Mouse (Mus musculus) limb, embryonic 13.5 days (tissue): Measurements from ENCODE around the gene Nfia. TPM values are rescaled to one million over a fixed set of nuclear protein-coding genes. Genes with fewer than 3 reads are reported as not detected.
A peak's percentile ranks its signal among the peaks of the same experiment; 100 is the strongest.

ENCODE experiments used
- ATAC-seq: fragments of 200-750 bp; cut with Nextera tagmentation; 2 replicates; pipeline ENCODE4 v1.8.0; 2017; ENCODE audit warnings: low read depth, moderate number of reproducible peaks, moderate TSS enrichment; ENCODE audit not compliant: low FRiP score
- H3K27ac ChIP-seq: fragments of 300-500 bp; sonication (generic); 2 replicates; pipeline ENCODE4 v1.5.1; 2015; ENCODE audit warnings: inconsistent platforms, mild to moderate bottlenecking, moderate library complexity
- H3K27me3 ChIP-seq: fragments of 300-500 bp; sonication (generic); 2 replicates; pipeline ENCODE4 v1.6.1; 2015; ENCODE audit warnings: mild to moderate bottlenecking, inconsistent platforms
- H3K36me3 ChIP-seq: fragments of 300-500 bp; sonication (generic); 2 replicates; pipeline ENCODE4 v1.6.1; 2015; ENCODE audit warnings: inconsistent platforms, mild to moderate bottlenecking, moderate library complexity
- H3K4me1 ChIP-seq: fragments of 300-500 bp; sonication (generic); 2 replicates; pipeline ENCODE4 v1.6.1; 2015; ENCODE audit warnings: inconsistent platforms
- H3K4me2 ChIP-seq: fragments of 300-500 bp; sonication (generic); replicated peaks from 2 replicates; pipeline ENCODE4 v1.6.1; 2015; ENCODE audit warnings: inconsistent platforms, mild to moderate bottlenecking, moderate library complexity
- H3K4me3 ChIP-seq: fragments of 300-500 bp; sonication (generic); 2 replicates; pipeline ENCODE4 v1.5.1; 2015; ENCODE audit warnings: moderate library complexity, mild to moderate bottlenecking, inconsistent platforms
- H3K9ac ChIP-seq: fragments of 300-500 bp; sonication (generic); 2 replicates; pipeline ENCODE4 v1.6.1; 2015; ENCODE audit warnings: mild to moderate bottlenecking, inconsistent platforms
- H3K9me3 ChIP-seq: fragments of 300-500 bp; sonication (generic); 2 replicates; pipeline ENCODE4 v1.6.1; 2016; ENCODE audit warnings: inconsistent platforms
- WGBS: fragments of 180-500 bp; shearing (Covaris S2); methylation state at CpG from one replicate; pipeline ENCODE4 v1.1.7; 2015; 5-methylcytosine and 5-hydroxymethylcytosine counted together
- polyA plus RNA-seq: library from polyadenylated mRNA; unstranded; fragments of >200 nt; fragmentation: Nextera tagmentation; extraction: Ambion mirVana; gene quantifications from 2 replicates; pipeline ENCODE4 v1.2.1, GENCODE M21; 2015

Gene Nfia
- polyA plus RNA-seq, 1 experiment from 2014 or later, result 88.3 TPM

- Histone ChIP-seq H3K9me3 (no peaks in the 10 kb centered on the region), H3K27ac (no peak overlapping the region), H3K9ac (no peak overlapping the region), H3K27me3 (no peaks in the 10 kb centered on the region), H3K4me3 (no peak overlapping the region), H3K4me1 (peaks cover 44% of the 10 kb centered on the region), H3K36me3 (no peaks in the 10 kb centered on the region), H3K4me2 (no peak overlapping the region)
- WGBS, result 84% methylated on average over 6 of the region's 6 CpGs
- ATAC-seq, result no peak
Observed at GRCm38 (mm10) chr4:97823512-97823911, 51.0 kb downstream of the Nfia start.

DNA sequence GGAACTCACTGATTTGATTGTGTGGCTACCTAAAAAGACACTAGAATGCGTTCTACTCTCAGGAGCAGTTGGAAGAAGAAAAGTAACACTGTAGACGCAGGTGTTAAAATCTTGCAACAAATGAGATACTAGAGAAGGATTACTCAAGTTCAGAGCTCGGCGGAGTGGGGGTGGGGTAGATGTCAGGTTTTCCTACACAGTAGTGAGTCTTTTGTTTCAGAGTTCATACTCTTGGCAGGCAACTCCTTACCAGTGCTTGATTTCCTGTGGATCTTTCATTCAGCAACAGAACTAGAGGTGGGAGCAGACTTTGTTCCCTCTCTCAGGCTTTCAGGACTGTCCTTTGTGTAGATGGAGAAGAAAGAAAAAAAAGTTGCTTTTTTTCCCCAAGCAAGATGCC lies 51.9 kb downstream of the Nfia start:
- ATAC-seq, result no peak
- H3K27ac ChIP-seq, result no peak overlapping the region
- H3K36me3 ChIP-seq, result no peaks in the 10 kb centered on the region; the same call in 1 of the 2 replicates
- H3K4me1 ChIP-seq, result peaks cover 42% of the 10 kb centered on the region
- WGBS, result 77% methylated on average over 4 of the region's 4 CpGs
- no peak overlapping the region for H3K4me3 ChIP-seq
- no peaks in the 10 kb centered on the region for H3K9me3 ChIP-seq
- no peak overlapping the region for H3K9ac ChIP-seq
- no peaks in the 10 kb centered on the region for H3K27me3 ChIP-seq
- H3K4me2 ChIP-seq, result no peak overlapping the region

DNA sequence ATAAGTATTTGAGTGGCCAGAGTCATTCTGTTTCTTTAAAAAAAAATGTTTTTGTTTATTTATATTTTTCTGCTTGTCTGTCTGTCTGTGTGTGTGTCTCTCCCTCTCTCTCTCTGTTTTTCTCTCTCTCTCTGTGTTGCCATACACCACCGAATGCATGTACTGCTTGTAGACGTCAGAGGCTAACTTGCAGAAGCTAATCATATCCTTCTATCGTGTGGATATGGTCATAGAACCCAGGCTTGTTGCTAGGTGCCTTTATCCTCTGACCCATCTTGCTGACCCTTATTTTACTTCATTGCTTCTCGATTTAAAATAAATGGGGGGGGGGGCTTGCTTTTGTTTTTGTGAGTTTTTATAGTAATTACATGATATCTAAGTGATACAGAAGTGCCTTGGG lies 52.9 kb downstream of the Nfia start:
- 76% methylated on average over 4 of the region's 4 CpGs for WGBS
- no peak for ATAC-seq
- H3K4me3 ChIP-seq, result no peak overlapping the region

DNA sequence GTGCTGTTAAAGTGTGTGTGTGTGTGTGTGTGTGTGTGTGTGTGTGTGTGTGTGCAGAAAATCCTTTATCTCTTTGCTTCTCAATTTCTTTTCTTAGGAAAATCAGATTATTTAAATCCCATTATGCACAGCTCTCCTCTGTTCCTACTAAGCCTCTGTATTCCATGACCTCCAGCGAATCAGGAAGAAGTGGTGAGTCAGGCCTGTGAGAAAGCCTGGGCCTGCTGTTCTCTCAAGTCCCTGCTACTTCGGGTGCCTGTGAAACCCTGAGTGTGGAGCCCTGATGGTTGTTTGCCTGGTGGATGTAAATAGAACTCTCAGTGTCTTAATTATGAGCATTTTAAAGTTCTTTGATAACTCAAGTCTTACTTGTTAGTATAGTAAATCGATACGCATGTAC lies 53.3 kb downstream of the Nfia start:
- Histone ChIP-seq H3K9ac (no peak overlapping the region), H3K27me3 (no peaks in the 10 kb centered on the region), H3K4me1 (peaks cover 46% of the 10 kb centered on the region), H3K9me3 (no peaks in the 10 kb centered on the region), H3K4me3 (no peak overlapping the region), H3K4me2 (no peak overlapping the region), H3K36me3 (peaks cover 5% of the 10 kb centered on the region), H3K27ac (no peak overlapping the region)
- ATAC-seq, result no peak
- WGBS, result 76% methylated on average over 4 of the region's 4 CpGs

More for the DNA sequence above, 52.9 kb downstream of the Nfia start:
- peaks cover 46% of the 10 kb centered on the region for H3K4me1 ChIP-seq
- H3K36me3 ChIP-seq, result peaks cover under 1% of the 10 kb centered on the region; the same call in 1 of the 2 replicates
- H3K9me3 ChIP-seq, result no peaks in the 10 kb centered on the region
- H3K27me3 ChIP-seq, result no peaks in the 10 kb centered on the region
- H3K27ac ChIP-seq, result no peak overlapping the region
- no peak overlapping the region for H3K9ac ChIP-seq
- no peak overlapping the region for H3K4me2 ChIP-seq

DNA sequence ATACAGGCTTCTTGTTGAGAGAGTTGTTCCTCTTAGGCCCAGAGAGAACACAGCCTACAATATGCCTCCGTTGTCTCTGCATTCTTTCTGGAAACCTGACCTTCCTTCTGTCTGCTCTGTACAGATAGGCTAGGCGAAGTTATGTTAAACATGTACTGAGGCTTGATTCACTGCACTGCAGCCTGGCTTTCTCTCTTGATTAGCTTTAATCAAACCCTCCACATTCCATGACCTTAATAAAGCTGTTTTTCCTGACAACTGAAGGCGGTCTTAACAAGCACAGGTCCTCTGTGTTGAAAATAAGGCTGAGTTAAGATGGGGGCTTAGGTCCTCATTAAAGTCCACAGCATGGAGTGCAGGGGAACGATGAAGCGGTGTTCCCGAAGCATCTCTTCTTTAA lies 54.6 kb downstream of the Nfia start:
- 0 out of 2 replicates have a peak, but pooled peaks have one; percentile 44 for ATAC-seq
- 37% methylated on average over 6 of the region's 6 CpGs for WGBS
- H3K4me1 ChIP-seq, result peaks cover 52% of the 10 kb centered on the region
- no peak overlapping the region; the same call in 1 of the 2 replicates for H3K27ac ChIP-seq
- no peak overlapping the region for H3K4me3 ChIP-seq
- H3K9ac ChIP-seq, result no peak overlapping the region
- H3K27me3 ChIP-seq, result no peaks in the 10 kb centered on the region
- no peak overlapping the region for H3K4me2 ChIP-seq
- H3K36me3 ChIP-seq, result peaks cover 18% of the 10 kb centered on the region
- no peaks in the 10 kb centered on the region for H3K9me3 ChIP-seq

- whole genome bisulfite sequencing, result 0% methylated on average over 1 of the region's 1 CpGs
- no peak overlapping the region for H3K27ac ChIP-seq
- peaks cover 18% of the 10 kb centered on the region for H3K36me3 ChIP-seq
- no peak overlapping the region for H3K4me2 ChIP-seq
- no peak for ATAC-seq
- peaks cover 52% of the 10 kb centered on the region for H3K4me1 ChIP-seq
- no peak overlapping the region for H3K4me3 ChIP-seq
- H3K27me3 ChIP-seq, result no peaks in the 10 kb centered on the region
- no peaks in the 10 kb centered on the region for H3K9me3 ChIP-seq
- no peak overlapping the region for H3K9ac ChIP-seq
Observed at GRCm38 (mm10) chr4:97828579-97828978, 56.0 kb downstream of the Nfia start.

GRCm38 (mm10) chr4:97829336-97830050 lies 57.0 kb downstream of the Nfia start:
- no peaks in the 10 kb centered on the region for H3K27me3 ChIP-seq
- H3K27ac ChIP-seq, result no peak overlapping the region
- H3K9ac ChIP-seq, result no peak overlapping the region
- H3K4me2 ChIP-seq, result no peak overlapping the region
- 85% methylated on average over 11 of the region's 12 CpGs for WGBS
- peaks cover 18% of the 10 kb centered on the region for H3K36me3 ChIP-seq
- H3K9me3 ChIP-seq, result no peaks in the 10 kb centered on the region
- H3K4me3 ChIP-seq, result no peak overlapping the region
- no peak for ATAC-seq
- H3K4me1 ChIP-seq, result peaks cover 55% of the 10 kb centered on the region

DNA sequence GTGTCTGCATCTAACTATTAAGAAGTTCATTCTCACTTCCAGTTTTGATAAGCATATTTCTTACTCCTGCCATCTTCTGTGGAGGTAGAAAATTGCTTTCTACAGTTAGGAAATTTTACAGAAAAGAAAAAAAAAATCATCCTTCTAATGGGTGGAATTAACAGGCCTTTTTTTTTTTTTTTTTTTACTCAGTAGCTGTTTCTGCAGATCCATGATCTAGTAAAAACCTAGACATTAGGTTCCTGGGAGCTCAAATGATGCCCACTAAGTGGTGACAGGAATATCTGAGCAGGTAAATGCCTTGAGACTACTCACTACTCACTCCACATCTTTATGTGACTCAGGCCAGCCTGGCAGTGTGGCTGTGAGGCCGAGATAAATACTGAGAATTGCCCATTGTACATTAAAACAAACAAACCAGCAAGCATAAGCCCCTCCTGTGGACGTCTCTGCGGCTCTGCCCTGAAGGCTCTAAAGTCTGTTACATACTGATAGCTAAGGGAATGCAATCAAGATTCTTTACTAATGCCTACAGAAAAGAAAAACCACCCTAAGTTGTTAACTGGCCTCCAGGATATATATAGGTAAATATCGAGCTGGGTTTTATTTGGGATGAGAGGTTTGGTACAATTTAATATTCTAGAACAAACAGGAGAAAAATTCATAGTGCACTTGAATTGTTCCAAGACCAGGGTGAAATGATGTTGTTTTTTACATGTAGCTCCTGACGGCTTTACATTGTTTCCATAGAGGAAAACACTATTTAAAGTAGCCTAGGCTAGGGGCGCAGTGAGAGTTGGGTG lies 57.7 kb downstream of the Nfia start:
- Histone ChIP-seq H3K27me3 (no peaks in the 10 kb centered on the region), H3K4me1 (peaks cover 60% of the 10 kb centered on the region), H3K4me3 (no peak overlapping the region), H3K9me3 (no peaks in the 10 kb centered on the region), H3K9ac (no peak overlapping the region), H3K27ac (no peak overlapping the region), H3K4me2 (no peak overlapping the region), H3K36me3 (peaks cover 18% of the 10 kb centered on the region)
- WGBS, result 74% methylated on average over 6 of the region's 6 CpGs
- no peak for ATAC-seq

- no peak overlapping the region for H3K4me3 ChIP-seq
- peaks cover 18% of the 10 kb centered on the region for H3K36me3 ChIP-seq
- no peaks in the 10 kb centered on the region for H3K9me3 ChIP-seq
- WGBS, result 90% methylated on average over 16 of the region's 16 CpGs
- H3K4me2 ChIP-seq, result no peak overlapping the region
- peaks cover 63% of the 10 kb centered on the region for H3K4me1 ChIP-seq
- H3K9ac ChIP-seq, result no peak overlapping the region
- no peak for ATAC-seq
- no peak overlapping the region for H3K27ac ChIP-seq
- H3K27me3 ChIP-seq, result no peaks in the 10 kb centered on the region
Observed at GRCm38 (mm10) chr4:97830935-97831608, 58.5 kb downstream of the Nfia start.

DNA sequence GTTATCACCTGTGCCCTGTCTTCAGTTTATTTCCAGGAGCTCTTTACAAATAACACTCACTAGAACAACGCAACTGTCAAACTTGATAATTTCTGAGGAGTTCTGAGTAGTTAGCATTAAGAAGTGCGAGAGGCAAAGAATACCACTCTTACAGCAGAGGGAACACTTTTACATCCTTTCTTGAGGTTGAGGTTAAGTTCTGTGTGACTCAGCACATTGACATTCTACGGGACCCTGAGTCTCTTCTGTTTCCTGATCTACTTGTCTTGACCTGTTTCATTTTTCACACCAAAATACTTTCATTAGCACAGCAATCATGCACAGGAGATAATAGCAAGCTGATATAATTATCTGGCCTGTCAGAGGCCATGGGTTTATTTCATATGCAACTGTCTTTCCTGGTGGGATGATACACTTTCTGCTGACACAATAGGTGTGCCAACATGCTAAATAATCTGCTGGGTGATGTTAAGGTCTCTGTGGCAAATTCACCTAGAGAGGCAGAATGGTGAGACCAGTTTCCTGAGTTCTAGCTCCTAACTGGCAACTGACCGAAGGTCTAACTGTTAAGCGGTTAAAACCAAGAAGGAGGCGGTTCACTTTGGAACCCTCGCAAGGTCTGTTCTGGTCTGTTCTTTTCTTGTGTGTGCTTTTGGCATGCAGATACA lies 59.2 kb downstream of the Nfia start:
- no peak for ATAC-seq
- no peak overlapping the region for H3K9ac ChIP-seq
- no peaks in the 10 kb centered on the region for H3K9me3 ChIP-seq
- H3K4me3 ChIP-seq, result no peak overlapping the region
- H3K27ac ChIP-seq, result no peak overlapping the region
- H3K27me3 ChIP-seq, result no peaks in the 10 kb centered on the region
- H3K4me2 ChIP-seq, result no peak overlapping the region
- peaks cover 65% of the 10 kb centered on the region for H3K4me1 ChIP-seq
- WGBS, result 90% methylated on average over 7 of the region's 7 CpGs
- H3K36me3 ChIP-seq, result peaks cover 18% of the 10 kb centered on the region

- no peaks in the 10 kb centered on the region for H3K27me3 ChIP-seq
- peaks cover 18% of the 10 kb centered on the region for H3K36me3 ChIP-seq
- 91% methylated on average over 4 of the region's 4 CpGs for WGBS
- ATAC-seq, result no peak
- H3K9ac ChIP-seq, result no peak overlapping the region
- no peaks in the 10 kb centered on the region for H3K9me3 ChIP-seq
- no peak overlapping the region for H3K4me3 ChIP-seq
- H3K4me1 ChIP-seq, result peaks cover 65% of the 10 kb centered on the region
- H3K27ac ChIP-seq, result no peak overlapping the region
- no peak overlapping the region for H3K4me2 ChIP-seq
Observed at GRCm38 (mm10) chr4:97832279-97832640, 59.7 kb downstream of the Nfia start.

- H3K27me3 ChIP-seq, result no peaks in the 10 kb centered on the region
- H3K4me3 ChIP-seq, result no peak overlapping the region
- H3K4me2 ChIP-seq, result no peak overlapping the region
- no peak for ATAC-seq
- no peak overlapping the region for H3K9ac ChIP-seq
- peaks cover 3% of the 10 kb centered on the region for H3K36me3 ChIP-seq
- H3K4me1 ChIP-seq, result peaks cover 78% of the 10 kb centered on the region
- no peak overlapping the region for H3K27ac ChIP-seq
- no peaks in the 10 kb centered on the region for H3K9me3 ChIP-seq
- WGBS, result 54% methylated on average over 13 of the region's 13 CpGs
Observed at GRCm38 (mm10) chr4:97836812-97837211, 64.3 kb downstream of the Nfia start.
